Mouse (Mus musculus): ENCODE results near the gene Bola1. TPM values are rescaled to one million over a fixed set of nuclear protein-coding genes. Genes with fewer than 3 reads are reported as not detected.
"Not testable (repeated sequence)": the region's sequence is repeated elsewhere in the genome, so short reads cannot be mapped to it uniquely, and the experiment has no call there.

The Bola1 gene
- total and polyA plus RNA-seq, 2 experiments from 2014 or later, result 40.4 to 63.0 TPM

- H3K27ac ChIP-seq, result no peak overlapping the region
- ATAC-seq, result no peak
- H3K9ac ChIP-seq (replicated peaks; ENCODE audit: low read length), result peak overlapping the region; percentile 24; the same call in 1 of the 2 replicates
- peak overlapping the region; percentile 28 for H3K4me3 ChIP-seq (ENCODE audit: low read length)
- no peaks in the 10 kb centered on the region for H3K4me1 ChIP-seq (ENCODE audit: insufficient read depth, low read length)
- no peaks in the 10 kb centered on the region for H3K27me3 ChIP-seq (ENCODE audit: insufficient read depth, low read length)
- peak overlapping the region; percentile 51 for H3K4me2 ChIP-seq (ENCODE audit: low read depth, low read length)
- no peaks in the 10 kb centered on the region for H3K36me3 ChIP-seq (ENCODE audit: insufficient read depth, low read length)
- 11% methylated on average over 11 of the region's 11 CpGs for WGBS
- H3K9me3 ChIP-seq (ENCODE audit: low read length), result no peaks in the 10 kb centered on the region
- TF ChIP-seq CTCF (IDR thresholded peaks at IDR 0.05; ENCODE audit: low read depth), result no peak
- no peak for DNase-seq (ENCODE audit: low spot score)
Measured at GRCm38 (mm10) chr3:96247356-96248140, 28.0 kb upstream of the Bola1 start.

- not testable (repeated sequence) for DNase-seq (ENCODE audit: low spot score); H3K36me3 ChIP-seq (ENCODE audit: insufficient read depth, low read length); H3K27me3 ChIP-seq (ENCODE audit: insufficient read depth, low read length); H3K4me1 ChIP-seq (ENCODE audit: insufficient read depth, low read length); H3K9me3 ChIP-seq (ENCODE audit: low read length)
- WGBS, result no CpG with 5 or more reads among the region's 47 CpGs
- Histone ChIP-seq H3K4me3 (ENCODE audit: low read length) (peak within 1 kb of the TSS; percentile 28), H3K4me2 (ENCODE audit: low read depth, low read length) (peak within 1 kb of the TSS; percentile 51), H3K9ac (replicated peaks; ENCODE audit: low read length) (peak within 1 kb of the TSS; percentile 24; the same call in 1 of the 2 replicates), H3K27ac (peak within 1 kb of the TSS; percentile 68; the same call in 1 of the 2 replicates)
- ATAC-seq, result peak; percentile 93
Measured at GRCm38 (mm10) chr3:96246427-96246856, 26.9 kb upstream of the Bola1 start, which contains the start of gene Hist2h3c1. Hist2h3c1 (plus strand) TSS chr3:96246685.

GRCm38 (mm10) chr3:96246018-96246417 lies 26.5 kb upstream of the Bola1 start:
- WGBS, result 0% methylated on average over 10 of the region's 21 CpGs
- H3K4me1 ChIP-seq (ENCODE audit: insufficient read depth, low read length); H3K36me3 ChIP-seq (ENCODE audit: insufficient read depth, low read length); H3K27me3 ChIP-seq (ENCODE audit: insufficient read depth, low read length); ATAC-seq; H3K9ac ChIP-seq (replicated peaks; ENCODE audit: low read length); H3K9me3 ChIP-seq (ENCODE audit: low read length); DNase-seq (ENCODE audit: low spot score): not testable (repeated sequence)
- peak overlapping the region; percentile 68; the same call in 1 of the 2 replicates for H3K27ac ChIP-seq
- H3K4me3 ChIP-seq (ENCODE audit: low read length), result peak overlapping the region; percentile 27; the same call in 1 of the 2 replicates
- H3K4me2 ChIP-seq (ENCODE audit: low read depth, low read length), result 0 out of 2 replicates have a peak overlapping the region, but pooled peaks have one; percentile 30

GRCm38 (mm10) chr3:96245003-96245886 lies 25.7 kb upstream of the Bola1 start, which contains the start of gene Hist2h2aa1:
Hist2h2aa1 (plus strand) TSS chr3:96245497.
- DNase-seq (ENCODE audit: low spot score), result peak; percentile 66
- ATAC-seq, result peak; percentile 93

GRCm38 (mm10) chr3:96243921-96244572 lies 24.5 kb upstream of the Bola1 start:
- H3K4me1 ChIP-seq (ENCODE audit: insufficient read depth, low read length), result no peaks in the 10 kb centered on the region
- 79% methylated on average over 7 of the region's 7 CpGs for WGBS
- no peak for TF ChIP-seq CTCF (IDR thresholded peaks at IDR 0.05; ENCODE audit: low read depth)
- H3K36me3 ChIP-seq (ENCODE audit: insufficient read depth, low read length), result no peaks in the 10 kb centered on the region
- H3K9me3 ChIP-seq (ENCODE audit: low read length), result no peaks in the 10 kb centered on the region
- no peaks in the 10 kb centered on the region for H3K27me3 ChIP-seq (ENCODE audit: insufficient read depth, low read length)
- peak overlapping the region; percentile 64 for H3K4me2 ChIP-seq (ENCODE audit: low read depth, low read length)
- ATAC-seq (no peak), DNase-seq (ENCODE audit: low spot score) (no peak)
- H3K9ac ChIP-seq (replicated peaks; ENCODE audit: low read length), result peak overlapping the region; percentile 67; the same call in 1 of the 2 replicates
- H3K4me3 ChIP-seq (ENCODE audit: low read length), result no peak overlapping the region
- peak overlapping the region; percentile 94; the same call in 1 of the 2 replicates for H3K27ac ChIP-seq

More at GRCm38 (mm10) chr3:96245003-96245886, 25.7 kb upstream of the Bola1 start, which contains the start of gene Hist2h2aa1:
- peak within 1 kb of the TSS; percentile 50 for H3K4me3 ChIP-seq (ENCODE audit: low read length)
- H3K4me1 ChIP-seq (ENCODE audit: insufficient read depth, low read length); H3K36me3 ChIP-seq (ENCODE audit: insufficient read depth, low read length); H3K27me3 ChIP-seq (ENCODE audit: insufficient read depth, low read length); H3K9me3 ChIP-seq (ENCODE audit: low read length): not testable (repeated sequence)
- H3K9ac ChIP-seq (replicated peaks; ENCODE audit: low read length), result peak within 1 kb of the TSS; percentile 67
- H3K4me2 ChIP-seq (ENCODE audit: low read depth, low read length), result peak within 1 kb of the TSS; percentile 64
- WGBS, result under 1% methylated on average over 27 of the region's 88 CpGs
- peak within 1 kb of the TSS; percentile 94 for H3K27ac ChIP-seq

GRCm38 (mm10) chr3:96240799-96241197 lies 21.3 kb upstream of the Bola1 start:
- Histone ChIP-seq H3K4me1 (ENCODE audit: insufficient read depth, low read length) (no peaks in the 10 kb centered on the region), H3K9me3 (ENCODE audit: low read length) (no peaks in the 10 kb centered on the region), H3K4me2 (ENCODE audit: low read depth, low read length) (peak overlapping the region; percentile 53), H3K36me3 (ENCODE audit: insufficient read depth, low read length) (no peaks in the 10 kb centered on the region), H3K27ac (peak overlapping the region; percentile 72), H3K9ac (replicated peaks; ENCODE audit: low read length) (peak overlapping the region; percentile 40; the same call in 1 of the 2 replicates), H3K4me3 (ENCODE audit: low read length) (peak overlapping the region; percentile 23), H3K27me3 (ENCODE audit: insufficient read depth, low read length) (no peaks in the 10 kb centered on the region)
- DNase-seq (ENCODE audit: low spot score), result no peak
- no peak for ATAC-seq
- WGBS, result 71% methylated on average over 9 of the region's 9 CpGs
- no peak for TF ChIP-seq CTCF (IDR thresholded peaks at IDR 0.05; ENCODE audit: low read depth)

- not testable (repeated sequence) for H3K27me3 ChIP-seq (ENCODE audit: insufficient read depth, low read length); H3K4me1 ChIP-seq (ENCODE audit: insufficient read depth, low read length); H3K9me3 ChIP-seq (ENCODE audit: low read length); H3K36me3 ChIP-seq (ENCODE audit: insufficient read depth, low read length)
- WGBS, result 7% methylated on average over 12 of the region's 85 CpGs
- Histone ChIP-seq H3K27ac (peak within 1 kb of the TSS; percentile 72), H3K4me2 (ENCODE audit: low read depth, low read length) (peak within 1 kb of the TSS; percentile 53), H3K9ac (replicated peaks; ENCODE audit: low read length) (peak within 1 kb of the TSS; percentile 40; the same call in 1 of the 2 replicates), H3K4me3 (ENCODE audit: low read length) (peak within 1 kb of the TSS; percentile 29)
- DNase-seq (ENCODE audit: low spot score) (peak; percentile 79), ATAC-seq (peak; percentile 92)
Measured at GRCm38 (mm10) chr3:96239949-96240798, 20.7 kb upstream of the Bola1 start, which contains the start of gene Hist2h2aa2. Hist2h2aa2 (minus strand) TSS chr3:96240276.

- DNase-seq (ENCODE audit: low spot score), result not testable (repeated sequence)
Measured at GRCm38 (mm10) chr3:96238954-96239793, 19.7 kb upstream of the Bola1 start, which contains the start of gene Hist2h3c2. Hist2h3c2 (minus strand) TSS chr3:96239127.

More at GRCm38 (mm10) chr3:96238954-96239793, 19.7 kb upstream of the Bola1 start, which contains the start of gene Hist2h3c2:
- not testable (repeated sequence) for H3K4me1 ChIP-seq (ENCODE audit: insufficient read depth, low read length); H3K36me3 ChIP-seq (ENCODE audit: insufficient read depth, low read length); H3K27me3 ChIP-seq (ENCODE audit: insufficient read depth, low read length); H3K9me3 ChIP-seq (ENCODE audit: low read length)
- Histone ChIP-seq H3K4me3 (ENCODE audit: low read length) (peak within 1 kb of the TSS; percentile 35), H3K4me2 (ENCODE audit: low read depth, low read length) (peak within 1 kb of the TSS; percentile 52), H3K9ac (replicated peaks; ENCODE audit: low read length) (peak within 1 kb of the TSS; percentile 51), H3K27ac (peak within 1 kb of the TSS; percentile 64; the same call in 1 of the 2 replicates)
- WGBS, result 0% methylated on average over 12 of the region's 68 CpGs
- ATAC-seq, result peak; percentile 94
